Mouse (Mus musculus) G1E (cell line): Measurements from ENCODE around the gene Taar1.
A peak's percentile ranks its signal among the peaks of the same experiment; 100 is the strongest.

ENCODE experiments used
- CTCF ChIP-seq: IDR thresholded peaks from 2 replicates; pipeline ENCODE4 v1.5.1; 2012; ENCODE audit warnings: low read depth, low read length, inconsistent platforms, mixed read lengths
- GATA1 ChIP-seq: IDR thresholded peaks from 2 replicates; pipeline ENCODE4 v1.6.1; 2012; ENCODE audit warnings: borderline replicate concordance, low read length, inconsistent platforms, mixed read lengths
- GATA2 ChIP-seq: IDR thresholded peaks from 2 replicates; pipeline ENCODE4 v1.6.1; 2012; ENCODE audit warnings: low read depth, low read length, inconsistent platforms, borderline replicate concordance
- POLR2AphosphoS5 ChIP-seq: IDR thresholded peaks from 2 replicates; pipeline ENCODE4 v1.6.1; 2012; ENCODE audit warnings: low read depth, low read length, inconsistent platforms; ENCODE audit not compliant: insufficient replicate concordance

DNA sequence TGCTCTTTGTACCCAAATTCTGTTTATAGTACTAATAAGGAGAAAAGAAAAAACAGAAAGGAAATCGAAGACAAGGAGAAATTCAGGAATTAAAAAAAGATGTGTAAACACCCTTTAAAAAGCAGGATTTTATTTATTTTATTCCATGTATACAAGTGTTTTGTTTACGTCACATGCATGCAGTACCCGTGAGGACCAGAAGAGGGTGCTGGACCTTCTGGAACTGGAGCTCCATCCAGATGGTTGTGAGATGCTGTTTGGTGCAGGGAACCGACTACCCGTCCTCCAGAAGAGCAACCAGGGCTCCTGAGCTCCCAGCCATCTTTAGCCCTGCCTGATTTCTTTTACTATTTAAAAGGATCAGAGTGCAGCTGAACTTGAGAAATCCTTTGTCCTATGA is 22.3 kb downstream of the Taar1 start:
- TF ChIP-seq CTCF (peak; percentile 40; the same call in 1 of the 2 replicates), GATA1 (no peak), POLR2AphosphoS5 (no peak), GATA2 (no peak)
